Mouse (Mus musculus) kidney, adult 2 months (tissue): ENCODE results near the gene Cldn13. TPM values are rescaled to one million over a fixed set of nuclear protein-coding genes. Genes with fewer than 3 reads are reported as not detected.

Experiments
- DNase-seq: peaks from one replicate; pipeline ENCODE4 v3.0.0; 2021
- H3K27ac ChIP-seq: fragments of 200-500 bp; 2 replicates; pipeline ENCODE4 v1.5.1; 2012; ENCODE audit warnings: low read depth, low read length, control low read depth, inconsistent platforms; ENCODE audit not compliant: insufficient read depth
- H3K27me3 ChIP-seq: fragments of 200-500 bp; replicated peaks from 2 replicates; pipeline ENCODE4 v1.6.1; 2012; ENCODE audit warnings: mild to moderate bottlenecking, moderate library complexity, low read length, inconsistent platforms; ENCODE audit not compliant: control insufficient read depth, insufficient read depth
- H3K36me3 ChIP-seq: fragments of 200-500 bp; 2 replicates; pipeline ENCODE4 v1.6.1; 2012; ENCODE audit warnings: mild to moderate bottlenecking, moderate library complexity, low read length, inconsistent platforms; ENCODE audit not compliant: control insufficient read depth, insufficient read depth
- H3K4me1 ChIP-seq: fragments of 200-500 bp; 2 replicates; pipeline ENCODE4 v1.6.1; 2011; ENCODE audit warnings: low read length; ENCODE audit not compliant: control insufficient read depth, insufficient read depth
- H3K4me3 ChIP-seq: fragments of 200-500 bp; 2 replicates; pipeline ENCODE4 v1.5.1; 2011; ENCODE audit warnings: mild to moderate bottlenecking, low read depth, low read length, control low read depth; ENCODE audit not compliant: insufficient read depth
- CTCF ChIP-seq: fragments of 200-500 bp; conservative IDR thresholded peaks from 2 replicates; pipeline ENCODE4 v1.5.1; 2011; ENCODE audit warnings: low read depth, mild to moderate bottlenecking, control low read depth, low read length, moderate library complexity, mixed read lengths; ENCODE audit not compliant: insufficient read depth, insufficient read length
- POLR2A ChIP-seq: fragments of 200-500 bp; IDR thresholded peaks from one replicate; pipeline ENCODE4 v1.6.1; 2011; ENCODE audit warnings: low read depth, low read length, control low read depth
- WGBS: fragments of 180-500 bp; shearing (Covaris S2); methylation state at CpG from one replicate; pipeline ENCODE4 v1.1.7; 2018; 5-methylcytosine and 5-hydroxymethylcytosine counted together
- polyA plus RNA-seq: library from polyadenylated mRNA; depleted of rRNA; stranded (reverse); fragments of >200 nt; gene quantifications from 2 replicates; pipeline ENCODE4 v1.2.3, GENCODE M21; 2012

Cldn13 gene
- polyA plus RNA-seq, 1 experiment = not detected

GRCm38 (mm10) chr5:134907135-134907534 lies 8.2 kb downstream of the Cldn13 start:
- under 1% methylated on average over 13 of the region's 13 CpGs for WGBS

GRCm38 (mm10) chr5:134906633-134907032 lies 8.7 kb downstream of the Cldn13 start, which contains the start of gene Tmem270:
TSS of gene Tmem270 (minus strand) at chr5:134906733.
- Histone ChIP-seq H3K4me1 (no peaks in the 10 kb centered on the region), H3K27me3 (no peaks in the 10 kb centered on the region), H3K4me3 (no peak within 1 kb of the TSS), H3K27ac (no peak within 1 kb of the TSS), H3K36me3 (no peaks in the 10 kb centered on the region)
- no peak for DNase-seq
- WGBS = 83% methylated on average over 6 of the region's 6 CpGs
- TF ChIP-seq CTCF (no peak), POLR2A (no peak)

More at GRCm38 (mm10) chr5:134907135-134907534, 8.2 kb downstream of the Cldn13 start:
- TF ChIP-seq CTCF = peak; percentile 99
- no peak for TF ChIP-seq POLR2A
- no peaks in the 10 kb centered on the region for H3K27me3 ChIP-seq
- peak; percentile 95 for DNase-seq
- no peak overlapping the region for H3K27ac ChIP-seq
- no peak overlapping the region for H3K4me3 ChIP-seq
- H3K36me3 ChIP-seq = no peaks in the 10 kb centered on the region
- no peaks in the 10 kb centered on the region for H3K4me1 ChIP-seq

- no peaks in the 10 kb centered on the region for H3K36me3 ChIP-seq
- H3K27ac ChIP-seq = no peak overlapping the region
- no peaks in the 10 kb centered on the region for H3K4me1 ChIP-seq
- 74% methylated on average over 8 of the region's 8 CpGs for WGBS
- no peak for TF ChIP-seq POLR2A
- no peak for TF ChIP-seq CTCF
- no peaks in the 10 kb centered on the region for H3K27me3 ChIP-seq
- H3K4me3 ChIP-seq = no peak overlapping the region
- no peak for DNase-seq
These were observed 13.7 kb downstream of the Cldn13 start for GRCm38 (mm10) chr5:134901644-134902027.

- TF ChIP-seq CTCF = peak; percentile 68
- no peak for TF ChIP-seq POLR2A
- peak; percentile 64 for DNase-seq
- Histone ChIP-seq H3K27ac (no peak overlapping the region), H3K4me1 (no peaks in the 10 kb centered on the region), H3K27me3 (no peaks in the 10 kb centered on the region), H3K4me3 (no peak overlapping the region), H3K36me3 (no peaks in the 10 kb centered on the region)
- 32% methylated on average over 12 of the region's 12 CpGs for WGBS
These were observed 14.2 kb downstream of the Cldn13 start for GRCm38 (mm10) chr5:134901012-134901643.

- 82% methylated on average over 17 of the region's 17 CpGs for WGBS
These were observed 17.7 kb downstream of the Cldn13 start for GRCm38 (mm10) chr5:134897596-134897995.

GRCm38 (mm10) chr5:134896965-134897364 lies 18.4 kb downstream of the Cldn13 start:
- no peaks in the 10 kb centered on the region for H3K36me3 ChIP-seq
- WGBS = 93% methylated on average over 8 of the region's 8 CpGs
- no peak for DNase-seq
- no peak overlapping the region for H3K27ac ChIP-seq
- TF ChIP-seq POLR2A (no peak), CTCF (no peak)
- no peaks in the 10 kb centered on the region for H3K27me3 ChIP-seq
- H3K4me3 ChIP-seq = no peak overlapping the region
- no peaks in the 10 kb centered on the region for H3K4me1 ChIP-seq

More at GRCm38 (mm10) chr5:134897596-134897995, 17.7 kb downstream of the Cldn13 start:
- DNase-seq = no peak
- no peaks in the 10 kb centered on the region for H3K27me3 ChIP-seq
- no peak overlapping the region for H3K4me3 ChIP-seq
- H3K36me3 ChIP-seq = no peaks in the 10 kb centered on the region
- H3K27ac ChIP-seq = no peak overlapping the region
- TF ChIP-seq CTCF (no peak), POLR2A (no peak)
- no peaks in the 10 kb centered on the region for H3K4me1 ChIP-seq

GRCm38 (mm10) chr5:134895291-134895690 lies 20.0 kb downstream of the Cldn13 start:
- Histone ChIP-seq H3K4me1 (no peaks in the 10 kb centered on the region), H3K4me3 (no peak overlapping the region), H3K27me3 (no peaks in the 10 kb centered on the region), H3K36me3 (no peaks in the 10 kb centered on the region), H3K27ac (no peak overlapping the region)
- WGBS = 63% methylated on average over 8 of the region's 8 CpGs
- no peak for DNase-seq
- TF ChIP-seq CTCF (no peak), POLR2A (no peak)
